Mouse (Mus musculus) ES-E14 (cell line): ENCODE measurements at regions not wholly inside any gene's neighbourhood (a gene's known extent, or its start where the extent isn't known, plus 50 kb on each side); places are given as distances from the start of the nearest gene placed in this dataset.

ENCODE experiments used
- DNase-seq: peaks from one replicate; pipeline ENCODE4 v3.0.0-alpha.2; 2013; ENCODE audit warnings: low read depth, low spot score
- H3K27ac ChIP-seq: 2 replicates; pipeline ENCODE4 v1.5.1; 2012; ENCODE audit warnings: low read depth, mild to moderate bottlenecking, low read length, moderate library complexity, mixed read lengths; ENCODE audit not compliant: poor library complexity, insufficient read depth, severe bottlenecking
- H3K36me3 ChIP-seq: 2 replicates; pipeline ENCODE4 v1.6.1; 2012; ENCODE audit warnings: mild to moderate bottlenecking, low read length, moderate library complexity, mixed read lengths; ENCODE audit not compliant: control insufficient read depth, poor library complexity, insufficient read depth, severe bottlenecking
- H3K4me1 ChIP-seq, 2 experiments: fragments of 150-350 bp in 1 of 2; sonication (generic) in 1 of 2; 2 replicates each; pipeline ENCODE4 v1.6.1; 2012; ENCODE audit warnings: low read length in 2 of 2, mild to moderate bottlenecking in 1 of 2, mixed read lengths in 1 of 2; ENCODE audit not compliant: control insufficient read depth in 2 of 2, insufficient read depth in 2 of 2, poor library complexity in 1 of 2
- H3K4me3 ChIP-seq, 2 experiments: fragments of 150-350 bp in 1 of 2; sonication (generic) in 1 of 2; 2 replicates each; pipeline ENCODE4 v1.5.1; 2012; ENCODE audit warnings: low read length in 2 of 2, low read depth in 1 of 2, mild to moderate bottlenecking in 1 of 2, mixed read lengths in 1 of 2; ENCODE audit not compliant: insufficient read depth in 1 of 2, poor library complexity in 1 of 2, severe bottlenecking in 1 of 2
- H3K9ac ChIP-seq: 2 replicates; pipeline ENCODE4 v1.6.1; 2012; ENCODE audit warnings: low read depth, mild to moderate bottlenecking, low read length, mixed read lengths; ENCODE audit not compliant: poor library complexity, insufficient read depth, severe bottlenecking
- H3K9me3 ChIP-seq: fragments of 150-350 bp; sonication (generic); 2 replicates; pipeline ENCODE4 v1.6.1; 2012; ENCODE audit warnings: low read depth, mild to moderate bottlenecking, low read length; ENCODE audit not compliant: control insufficient read depth, insufficient read depth
- CHD2 ChIP-seq: IDR thresholded peaks from 2 replicates; pipeline ENCODE4 v1.6.1; 2014; ENCODE audit warnings: mild to moderate bottlenecking, low read depth, low read length, inconsistent platforms
- HCFC1 ChIP-seq: IDR thresholded peaks from 2 replicates; pipeline ENCODE4 v1.6.1; 2012; ENCODE audit warnings: low read length, inconsistent platforms, borderline replicate concordance; ENCODE audit not compliant: insufficient read depth
- MAFK ChIP-seq: IDR thresholded peaks from 2 replicates; pipeline ENCODE4 v1.6.1; 2014; ENCODE audit warnings: mild to moderate bottlenecking, low read depth, low read length, inconsistent platforms; ENCODE audit not compliant: insufficient read depth
- ZC3H11A ChIP-seq: IDR thresholded peaks from 2 replicates; pipeline ENCODE4 v1.6.1; 2012; ENCODE audit warnings: low read depth, mild to moderate bottlenecking, inconsistent platforms, low read length, borderline replicate concordance
- ZNF384 ChIP-seq: IDR thresholded peaks from 2 replicates; pipeline ENCODE4 v1.6.1; 2012; ENCODE audit warnings: low read depth, low read length, inconsistent platforms
- in situ Hi-C, 2 experiments: fragments of 600-800 bp; cut with MboI; formaldehyde crosslinking; loops; one replicate each; pipeline ENCODE4 v1.15.1; 2025; ENCODE audit warnings: low sequenced_read_pairs in 2 of 2, inconsistent platforms in 1 of 2; ENCODE audit not compliant: unreplicated experiment in 2 of 2

- TF ChIP-seq ZNF384 (no peak), CHD2 (no peak), ZC3H11A (peak; percentile 90), HCFC1 (no peak), MAFK (no peak)
- no peaks in the 10 kb centered on the region for H3K36me3 ChIP-seq
- no peaks in the 10 kb centered on the region for H3K9me3 ChIP-seq
- H3K9ac ChIP-seq = no peak overlapping the region
- peaks cover 1 to 2% of the 10 kb centered on the region in 2 experiments; a peak in 1 of 4 replicates for H3K4me1 ChIP-seq
- in situ Hi-C loops = no loop called here
- H3K4me3 ChIP-seq = no peak overlapping the region
- DNase-seq = peak; percentile 70
- no peak overlapping the region for H3K27ac ChIP-seq
Measured at GRCm38 (mm10) chr7:72362690-72363089, 56.3 kb upstream of the Mctp2 start.

GRCm38 (mm10) chr7:72391323-72391722, 84.9 kb upstream of the Mctp2 start:
- TF ChIP-seq ZNF384 (no peak), ZC3H11A (peak; percentile 78)
- H3K9ac ChIP-seq = no peak overlapping the region
- peak; percentile 46 for DNase-seq
- H3K27ac ChIP-seq = no peak overlapping the region
- H3K9me3 ChIP-seq = no peaks in the 10 kb centered on the region
- H3K4me1 ChIP-seq = no peaks in the 10 kb centered on the region
- no peaks in the 10 kb centered on the region for H3K36me3 ChIP-seq
- in situ Hi-C loops = loop anchor here in 1 of 2 experiments (5.0 kb wide), 1 partner anchor 1031 kb away; no protein-coding TSS in a partner anchor
- H3K4me3 ChIP-seq = no peak overlapping the region

- TF ChIP-seq ZNF384 = peak; percentile 76
- no peak for TF ChIP-seq MAFK
- TF ChIP-seq HCFC1 = no peak
- TF ChIP-seq ZC3H11A = peak; percentile 99
- no peak for TF ChIP-seq CHD2
- no peak overlapping the region for H3K4me3 ChIP-seq
- in situ Hi-C loops = loop anchor here in 1 of 2 experiments (25.0 kb wide), 1 partner anchor 1012 kb away; no protein-coding TSS in a partner anchor
Measured at GRCm38 (mm10) chr7:72400056-72400455, 93.6 kb upstream of the Mctp2 start.

GRCm38 (mm10) chr7:72406131-72406530, 99.7 kb upstream of the Mctp2 start:
- Histone ChIP-seq H3K36me3 (no peaks in the 10 kb centered on the region), H3K27ac (no peak overlapping the region), H3K4me1 (no peaks in the 10 kb centered on the region), H3K4me3 (no peak overlapping the region), H3K9me3 (no peaks in the 10 kb centered on the region), H3K9ac (no peak overlapping the region)
- no peak for DNase-seq
- TF ChIP-seq HCFC1 (no peak), CHD2 (no peak), MAFK (no peak), ZC3H11A (no peak)
- in situ Hi-C loops = loop anchor here in 1 of 2 experiments (25.0 kb wide), 1 partner anchor 1006 kb away; no protein-coding TSS in a partner anchor

More at GRCm38 (mm10) chr7:72400056-72400455, 93.6 kb upstream of the Mctp2 start:
- Histone ChIP-seq H3K36me3 (no peaks in the 10 kb centered on the region), H3K9ac (no peak overlapping the region), H3K9me3 (no peaks in the 10 kb centered on the region), H3K27ac (no peak overlapping the region), H3K4me1 (no peaks in the 10 kb centered on the region)
- peak; percentile 24 for DNase-seq

GRCm38 (mm10) chr7:72408409-72408986, 102.1 kb upstream of the Mctp2 start:
- no peak overlapping the region for H3K27ac ChIP-seq
- no peaks in the 10 kb centered on the region for H3K36me3 ChIP-seq
- no peak for TF ChIP-seq ZC3H11A
- no peak for TF ChIP-seq MAFK
- no peak for TF ChIP-seq CHD2
- no peak for TF ChIP-seq ZNF384
- no peak for TF ChIP-seq HCFC1
- no peaks in the 10 kb centered on the region for H3K4me1 ChIP-seq
- in situ Hi-C loops = loop anchor here in 1 of 2 experiments (25.0 kb wide), 1 partner anchor 1004 kb away; no protein-coding TSS in a partner anchor
- no peak overlapping the region for H3K4me3 ChIP-seq
- no peak overlapping the region for H3K9ac ChIP-seq
- H3K9me3 ChIP-seq = no peaks in the 10 kb centered on the region
- DNase-seq = no peak
